Mouse (Mus musculus) heart, embryonic 14.5 days (tissue): ENCODE data around the gene Sprr2a1. TPM values are rescaled to one million over a fixed set of nuclear protein-coding genes. Genes with fewer than 3 reads are reported as not detected.
A peak's percentile ranks its signal among the peaks of the same experiment; 100 is the strongest.
"Not testable (repeated sequence)": the region's sequence is repeated elsewhere in the genome, so short reads cannot be mapped to it uniquely, and the experiment has no call there.

Experiments
- ATAC-seq: fragments of 200-750 bp; cut with Nextera tagmentation; 2 replicates; pipeline ENCODE4 v1.8.0; 2017; ENCODE audit warnings: low read depth, moderate TSS enrichment; ENCODE audit not compliant: insufficient number of reproducible peaks, insufficient read depth, low FRiP score
- H3K27ac ChIP-seq, 2 experiments: fragments of 200-500 bp in 1 of 2; fragments of 300-500 bp in 1 of 2; sonication (generic) in 1 of 2; replicated peaks in 1 of 2; 2 replicates each; pipeline ENCODE4 v1.5.1; 2012 to 2014; ENCODE audit warnings: low read depth in 2 of 2, low read length in 2 of 2, control low read depth in 1 of 2, mild to moderate bottlenecking in 1 of 2, mixed read lengths in 1 of 2; ENCODE audit not compliant: control insufficient read depth in 1 of 2, insufficient read depth in 1 of 2
- H3K27me3 ChIP-seq: fragments of 300-500 bp; sonication (generic); 2 replicates; pipeline ENCODE4 v1.6.1; 2014; ENCODE audit warnings: mild to moderate bottlenecking, low read length, control low read depth; ENCODE audit not compliant: control insufficient read depth, insufficient read depth
- H3K36me3 ChIP-seq: fragments of 300-500 bp; sonication (generic); 2 replicates; pipeline ENCODE4 v1.6.1; 2014; ENCODE audit warnings: mild to moderate bottlenecking, control low read depth, low read length, mixed read lengths; ENCODE audit not compliant: control insufficient read depth, insufficient read depth
- H3K4me1 ChIP-seq, 2 experiments: fragments of 200-500 bp in 1 of 2; fragments of 300-500 bp in 1 of 2; sonication (generic) in 1 of 2; 2 replicates each; pipeline ENCODE4 v1.6.1; 2012 to 2014; ENCODE audit warnings: low read length in 2 of 2, control low read depth in 1 of 2, mixed read lengths in 1 of 2; ENCODE audit not compliant: control insufficient read depth in 2 of 2, insufficient read depth in 2 of 2
- H3K4me2 ChIP-seq: fragments of 300-500 bp; sonication (generic); 2 replicates; pipeline ENCODE4 v1.6.1; 2014; ENCODE audit warnings: mild to moderate bottlenecking, low read length
- H3K4me3 ChIP-seq, 2 experiments: fragments of 200-500 bp in 1 of 2; fragments of 300-500 bp in 1 of 2; sonication (generic) in 1 of 2; 2 replicates each; pipeline ENCODE4 v1.5.1; 2012 to 2014; ENCODE audit warnings: low read length in 2 of 2, mild to moderate bottlenecking in 2 of 2, control low read depth in 1 of 2, low read depth in 1 of 2, moderate library complexity in 1 of 2; ENCODE audit not compliant: control insufficient read depth in 1 of 2, insufficient read depth in 1 of 2
- H3K9ac ChIP-seq: fragments of 300-500 bp; sonication (generic); 2 replicates; pipeline ENCODE4 v1.6.1; 2014; ENCODE audit warnings: mild to moderate bottlenecking, low read length
- H3K9me3 ChIP-seq: fragments of 300-500 bp; sonication (generic); 2 replicates; pipeline ENCODE4 v1.6.1; 2016; ENCODE audit warnings: low read length, control low read depth; ENCODE audit not compliant: control insufficient read depth
- whole genome bisulfite sequencing: fragments of 180-500 bp; shearing (Covaris S2); extraction: QIAGEN DNeasy Blood & Tissue Kit; methylation state at CpG from one replicate; pipeline ENCODE4 v1.1.7; 2014; 5-methylcytosine and 5-hydroxymethylcytosine counted together
- polyA plus RNA-seq: library from polyadenylated mRNA; unstranded; fragments of >200 nt; fragmentation: Nextera tagmentation; extraction: Ambion mirVana; gene quantifications from 2 replicates; pipeline ENCODE4 v1.2.1, GENCODE M21; 2014

Gene Sprr2a1
- polyA plus RNA-seq, 1 experiment from 2014 or later = not detected

DNA sequence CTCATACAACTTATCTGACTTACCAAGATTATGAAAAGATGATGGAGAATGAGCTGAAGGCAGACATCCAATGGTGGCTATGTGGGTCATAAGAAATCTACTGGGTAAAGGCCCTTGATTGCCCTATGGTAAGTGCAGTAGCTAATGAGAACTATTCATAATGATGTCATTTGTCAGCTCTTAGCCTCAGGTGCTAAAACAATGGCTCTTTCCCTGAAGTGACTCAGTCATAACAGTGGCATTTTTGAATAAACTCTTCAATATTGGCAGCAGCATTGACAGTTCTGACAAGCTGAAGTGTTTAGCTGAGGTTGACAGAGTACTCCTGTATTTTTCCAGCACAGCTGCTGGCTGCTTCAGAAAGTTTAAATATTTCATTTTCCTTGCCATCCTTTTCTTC is 32.9 kb downstream of the Sprr2a1 start:
- not testable (repeated sequence) for H3K27me3 ChIP-seq, ATAC-seq, H3K4me3 ChIP-seq, H3K4me2 ChIP-seq, H3K4me1 ChIP-seq, H3K9ac ChIP-seq, H3K36me3 ChIP-seq, H3K27ac ChIP-seq, H3K9me3 ChIP-seq

GRCm38 (mm10) chr3:92250450-92250849 is 34.9 kb downstream of the Sprr2a1 start:
- H3K27ac ChIP-seq, H3K4me3 ChIP-seq, H3K27me3 ChIP-seq, H3K4me1 ChIP-seq, H3K4me2 ChIP-seq, H3K9ac ChIP-seq, H3K9me3 ChIP-seq, H3K36me3 ChIP-seq, ATAC-seq: not testable (repeated sequence)
- 81% methylated on average over 1 of the region's 2 CpGs for WGBS

DNA sequence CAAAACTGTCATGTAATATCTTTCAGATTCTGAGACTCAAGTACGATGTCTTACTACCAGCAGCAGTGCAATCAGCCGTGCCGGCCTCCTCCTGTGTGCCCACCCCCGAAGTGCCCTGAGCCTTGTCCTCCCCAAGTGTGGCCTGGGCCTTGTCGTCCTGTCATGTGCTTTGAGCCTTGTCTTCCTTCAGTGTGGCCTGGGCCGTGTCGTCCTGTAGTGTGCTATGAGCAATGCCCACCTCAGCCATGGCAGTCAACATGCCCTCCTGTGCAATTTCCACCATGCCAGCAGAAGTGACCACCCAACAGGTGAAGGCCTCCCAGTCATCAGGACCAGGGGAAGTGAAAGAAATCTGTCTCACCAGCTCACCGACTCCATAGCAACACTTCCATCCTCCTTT is 38.3 kb downstream of the Sprr2a1 start:
- H3K4me1 ChIP-seq, H3K36me3 ChIP-seq, H3K9ac ChIP-seq, H3K4me2 ChIP-seq, H3K4me3 ChIP-seq, H3K9me3 ChIP-seq, H3K27ac ChIP-seq, H3K27me3 ChIP-seq: not testable (repeated sequence)
- peak; percentile 62; the same call in 1 of the 2 replicates for ATAC-seq
- no CpG with 5 or more reads among the region's 8 CpGs for WGBS

- H3K27me3 ChIP-seq, H3K9ac ChIP-seq, ATAC-seq, H3K4me1 ChIP-seq, H3K27ac ChIP-seq, H3K4me2 ChIP-seq, H3K36me3 ChIP-seq, H3K4me3 ChIP-seq, H3K9me3 ChIP-seq: not testable (repeated sequence)
Measured at GRCm38 (mm10) chr3:92258526-92258925, 42.9 kb downstream of the Sprr2a1 start.

DNA sequence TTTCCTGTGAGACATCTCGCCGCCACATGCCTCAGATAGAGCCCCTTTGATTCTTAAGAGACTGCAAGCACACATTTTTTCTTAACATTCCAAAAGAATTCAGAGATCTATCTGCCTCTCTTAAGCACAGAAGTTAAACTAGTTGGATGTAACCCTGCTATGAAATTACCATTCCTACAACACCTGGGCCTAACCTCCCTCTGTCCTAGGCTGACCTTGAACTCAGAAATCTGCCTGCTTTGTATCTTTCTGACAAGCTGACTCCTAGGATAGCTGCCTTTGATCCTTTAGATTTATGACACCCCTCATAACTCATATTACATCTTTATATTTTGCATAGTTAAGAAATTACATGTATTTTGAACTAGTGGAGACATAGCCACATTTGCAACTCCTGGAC is 47.9 kb downstream of the Sprr2a1 start:
- H3K4me3 ChIP-seq, H3K36me3 ChIP-seq, H3K9ac ChIP-seq, H3K4me1 ChIP-seq, H3K27me3 ChIP-seq, ATAC-seq, H3K9me3 ChIP-seq, H3K4me2 ChIP-seq, H3K27ac ChIP-seq: not testable (repeated sequence)
- no CpG with 5 or more reads among the region's 2 CpGs for WGBS

Other genes with a start within 250 kb of the Sprr2a1 start
- gene Pglyrp3, start 201.2 kb upstream of the Sprr2a1 start, polyA plus RNA-seq = not detected in 2 replicates
- 0.22 and 0.36 TPM in 2 replicates for gene Lor, start 132.7 kb upstream of the Sprr2a1 start, polyA plus RNA-seq
- gene Prr9, start 91.9 kb upstream of the Sprr2a1 start, polyA plus RNA-seq = not detected in 2 replicates
- not detected in 2 replicates for gene Lelp1, start 73.1 kb upstream of the Sprr2a1 start, polyA plus RNA-seq
- 1.8 and 2.1 TPM in 2 replicates for gene Sprr2a2, start 121 bp downstream of the Sprr2a1 start, polyA plus RNA-seq
- not detected in 2 replicates for gene Sprr2a3, start 69.6 kb downstream of the Sprr2a1 start, polyA plus RNA-seq
- gene Sprr2b, start 100.8 kb downstream of the Sprr2a1 start, polyA plus RNA-seq = not detected in 2 replicates
- not detected in 2 replicates for gene Sprr2d, start 123.3 kb downstream of the Sprr2a1 start, polyA plus RNA-seq
- gene Sprr2e, start 136.3 kb downstream of the Sprr2a1 start, polyA plus RNA-seq = not detected in 2 replicates
- not detected in 2 replicates for gene Sprr2f, start 149.4 kb downstream of the Sprr2a1 start, polyA plus RNA-seq
- not detected in 2 replicates for gene Sprr2h, start 169.9 kb downstream of the Sprr2a1 start, polyA plus RNA-seq
- gene Sprr2i, start 192.2 kb downstream of the Sprr2a1 start, polyA plus RNA-seq = not detected in 2 replicates
- not detected in 2 replicates for gene Sprr2j-ps, start 202.3 kb downstream of the Sprr2a1 start, polyA plus RNA-seq
- gene Gm9774, start 213.6 kb downstream of the Sprr2a1 start, polyA plus RNA-seq = 5.2 and 5.9 TPM in 2 replicates
- not detected in 2 replicates for gene Sprr2k, start 216.8 kb downstream of the Sprr2a1 start, polyA plus RNA-seq
- gene Sprr1b, start 223.0 kb downstream of the Sprr2a1 start, polyA plus RNA-seq = not detected in 2 replicates
- not detected in 2 replicates for gene Sprr3, start 242.9 kb downstream of the Sprr2a1 start, polyA plus RNA-seq